Mouse (Mus musculus): ENCODE results near the gene Foxn3.
A peak's percentile ranks its signal among the peaks of the same experiment; 100 is the strongest.

Gene Foxn3

GRCm38 (mm10) chr12:99563219-99564059, at the start of gene Foxn3:
Gene Foxn3 (minus strand): TSS chr12:99563582.
- DNase-seq (ENCODE audit: low read depth, low spot score): peak; percentile 33

GRCm38 (mm10) chr12:99612181-99612871, 48.9 kb upstream of the Foxn3 start:
- DNase-seq (ENCODE audit: low read depth, low spot score): no peak

DNA sequence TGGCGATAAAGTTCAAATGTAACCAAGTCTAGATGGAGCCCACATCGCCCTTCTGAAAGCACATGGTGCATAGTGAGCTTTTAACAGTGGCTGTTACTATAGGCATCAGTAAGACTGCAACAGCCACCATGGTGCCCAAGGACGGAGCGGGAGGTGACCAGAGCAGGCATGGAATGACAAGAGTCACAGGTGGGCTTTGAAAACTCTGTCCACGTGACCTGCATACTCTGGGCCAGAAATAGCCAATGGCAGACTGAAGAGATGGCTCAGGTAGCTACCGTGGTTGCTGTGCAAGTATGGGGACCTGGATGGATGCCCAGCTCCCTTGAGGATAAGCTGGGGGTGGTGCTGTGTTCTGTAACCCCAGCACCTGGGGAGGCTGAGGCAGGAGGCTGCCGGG, 47.5 kb upstream of the Foxn3 start:
- DNase-seq (ENCODE audit: low read depth, low spot score): no peak

GRCm38 (mm10) chr12:99610069-99610815, 46.9 kb upstream of the Foxn3 start:
- no peak for DNase-seq (ENCODE audit: low read depth, low spot score)

GRCm38 (mm10) chr12:99609643-99610042, 46.3 kb upstream of the Foxn3 start:
- DNase-seq (ENCODE audit: low read depth, low spot score): no peak

DNA sequence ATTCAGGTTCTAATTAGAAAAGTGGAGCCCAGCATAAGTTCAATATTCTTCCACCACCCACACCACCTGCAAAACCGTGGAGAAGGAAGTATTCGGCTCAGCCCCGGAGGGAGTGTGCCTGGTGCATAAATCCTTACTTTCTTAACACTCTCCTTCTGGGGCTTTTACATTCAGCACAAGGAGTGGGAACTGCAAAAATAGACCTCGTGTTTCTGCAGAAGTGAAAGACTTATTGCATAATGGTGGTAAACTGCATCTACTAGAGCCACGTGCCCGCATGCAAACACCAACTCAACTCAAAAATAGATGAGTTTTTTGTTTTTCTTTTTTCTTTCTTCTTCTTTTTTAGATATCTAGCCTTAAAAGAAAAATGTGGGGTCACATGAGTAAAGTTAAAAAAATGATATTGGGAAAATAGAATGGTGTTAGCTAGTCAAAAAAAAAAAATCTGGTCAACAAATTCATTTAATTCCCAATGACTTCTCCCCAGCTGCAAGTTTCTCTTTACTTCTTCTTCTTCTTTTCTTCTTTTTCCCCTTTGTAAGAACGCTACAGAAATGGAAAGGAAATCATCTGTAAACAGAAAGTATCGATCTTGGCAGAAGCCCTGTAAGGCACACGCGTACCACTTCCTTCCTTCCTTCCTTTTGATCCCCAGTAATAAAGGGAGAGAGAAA, 45.0 kb upstream of the Foxn3 start:
- DNase-seq (ENCODE audit: low read depth, low spot score): no peak

DNA sequence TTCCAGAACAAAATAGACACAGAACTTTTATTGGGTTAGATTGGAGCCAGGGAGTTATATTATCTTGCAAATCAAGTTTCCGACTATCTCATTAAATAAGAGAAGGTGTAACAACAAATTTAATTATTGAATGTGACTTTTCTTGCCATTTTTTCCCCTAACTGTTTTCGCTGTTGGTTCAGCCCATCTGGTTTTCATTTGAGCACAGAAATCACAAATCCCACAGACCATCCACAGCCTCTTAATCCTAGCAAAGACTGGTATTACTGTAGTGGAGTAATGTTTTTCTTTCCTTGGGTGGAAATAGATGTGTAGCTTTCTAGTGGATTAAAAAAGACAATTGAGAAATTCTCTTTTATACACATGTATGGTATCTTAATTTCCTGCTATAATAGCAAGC, 40.0 kb upstream of the Foxn3 start:
- no peak for DNase-seq (ENCODE audit: low read depth, low spot score)

DNA sequence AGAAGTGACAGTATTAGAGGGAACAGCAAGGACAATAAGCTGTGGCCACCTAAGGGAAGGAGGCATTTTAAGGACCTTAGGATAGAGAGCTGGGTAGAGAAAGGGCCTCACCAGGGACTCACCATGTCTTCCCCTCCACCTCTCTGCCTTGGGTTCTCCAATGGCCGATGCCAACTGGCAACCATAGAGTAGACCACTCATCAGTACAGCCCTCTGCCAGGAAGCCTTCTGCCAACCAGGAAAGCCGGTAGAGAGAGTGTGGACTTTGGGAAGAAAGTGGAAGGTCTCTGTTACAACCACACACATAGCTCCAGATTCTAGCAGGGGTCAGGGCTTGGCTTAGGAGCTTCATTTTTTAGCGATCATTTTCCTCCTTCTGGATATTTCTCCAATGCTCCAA, 38.5 kb upstream of the Foxn3 start:
- no peak for DNase-seq (ENCODE audit: low read depth, low spot score)

DNA sequence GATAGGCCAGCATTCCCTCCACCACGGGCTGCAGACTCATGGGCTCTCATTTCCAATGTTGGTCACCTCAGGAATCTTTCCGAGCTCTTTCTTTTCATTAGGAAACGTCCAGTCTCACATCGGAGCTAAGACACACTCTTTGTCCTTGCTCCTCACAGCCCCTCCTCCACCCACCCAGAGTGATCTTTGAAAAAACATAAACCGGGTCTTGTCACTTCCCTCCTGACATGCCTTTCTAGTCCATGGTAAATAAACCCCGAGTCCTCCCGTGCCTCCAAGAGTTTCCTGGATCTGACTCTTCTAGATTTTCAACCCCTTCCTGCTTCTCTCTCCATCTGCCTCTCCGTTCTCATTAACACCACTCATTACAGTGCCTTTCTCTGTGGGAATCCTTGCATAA, 38.0 kb upstream of the Foxn3 start:
- no peak for DNase-seq (ENCODE audit: low read depth, low spot score)

- DNase-seq (ENCODE audit: low read depth, low spot score): no peak
These were observed 36.2 kb upstream of the Foxn3 start for GRCm38 (mm10) chr12:99599606-99600005.

GRCm38 (mm10) chr12:99596397-99596796, 33.0 kb upstream of the Foxn3 start:
- no peak for DNase-seq (ENCODE audit: low read depth, low spot score)

DNA sequence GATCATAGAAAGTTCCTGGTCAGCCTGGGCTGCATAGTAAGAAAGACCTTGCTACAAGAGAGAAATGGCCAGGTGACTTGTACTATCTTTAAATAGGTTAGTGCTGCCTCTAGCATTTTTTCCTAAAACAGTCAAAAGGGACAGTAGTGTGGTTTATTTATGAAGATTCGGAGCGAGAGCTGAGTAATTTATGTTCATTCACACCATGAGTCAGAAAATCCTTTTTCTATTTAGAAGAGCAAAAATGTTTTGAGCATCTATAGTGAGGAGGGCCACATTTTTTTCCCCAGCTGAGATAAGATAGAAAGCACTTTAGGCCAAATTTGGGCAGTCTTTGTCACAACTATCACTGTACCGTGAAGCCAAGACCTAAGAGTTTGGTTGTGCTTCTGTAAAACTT, 24.0 kb upstream of the Foxn3 start:
- no peak for DNase-seq (ENCODE audit: low read depth, low spot score)

DNA sequence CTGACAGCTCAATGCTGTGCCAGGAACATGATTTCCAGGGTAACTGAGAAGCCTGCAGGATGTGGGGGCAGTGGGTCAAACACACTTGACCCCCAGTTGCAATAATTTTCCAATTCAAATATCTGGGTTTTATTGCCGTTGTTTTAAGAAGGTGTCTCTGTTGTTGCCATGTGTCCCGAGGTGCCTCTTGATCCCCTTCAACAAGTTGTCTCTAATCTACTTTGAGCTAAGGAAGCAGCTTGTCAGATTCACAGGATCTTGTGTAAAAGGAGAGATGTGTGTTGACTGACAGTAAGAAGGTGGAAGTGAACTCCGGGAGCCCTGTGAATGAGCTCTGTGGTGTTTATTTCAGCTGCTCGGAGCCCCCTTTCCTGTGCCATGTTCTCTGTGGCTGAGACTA, 16.6 kb upstream of the Foxn3 start:
- DNase-seq (ENCODE audit: low read depth, low spot score): no peak

DNA sequence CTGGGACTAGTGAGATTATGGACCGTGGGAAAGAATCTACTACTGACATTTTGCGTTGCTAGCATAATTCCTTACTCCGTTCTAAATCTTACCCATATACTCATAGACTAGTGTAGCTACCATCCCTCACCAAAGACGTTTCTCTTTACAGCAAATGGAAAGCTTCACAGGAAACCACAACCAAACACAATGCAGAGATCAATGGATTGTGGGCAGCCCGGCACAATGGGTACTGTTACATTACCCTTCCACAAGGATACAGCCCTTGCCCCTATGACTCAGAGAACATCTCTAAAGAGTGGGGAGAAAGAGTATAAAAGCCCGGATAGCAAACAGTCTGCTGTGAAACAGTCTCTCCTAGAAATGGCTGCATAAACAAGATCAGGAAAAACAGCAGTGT, 13.3 kb upstream of the Foxn3 start:
- no peak for DNase-seq (ENCODE audit: low read depth, low spot score)

GRCm38 (mm10) chr12:99574299-99574698, 10.9 kb upstream of the Foxn3 start:
- DNase-seq (ENCODE audit: low read depth, low spot score): no peak

DNA sequence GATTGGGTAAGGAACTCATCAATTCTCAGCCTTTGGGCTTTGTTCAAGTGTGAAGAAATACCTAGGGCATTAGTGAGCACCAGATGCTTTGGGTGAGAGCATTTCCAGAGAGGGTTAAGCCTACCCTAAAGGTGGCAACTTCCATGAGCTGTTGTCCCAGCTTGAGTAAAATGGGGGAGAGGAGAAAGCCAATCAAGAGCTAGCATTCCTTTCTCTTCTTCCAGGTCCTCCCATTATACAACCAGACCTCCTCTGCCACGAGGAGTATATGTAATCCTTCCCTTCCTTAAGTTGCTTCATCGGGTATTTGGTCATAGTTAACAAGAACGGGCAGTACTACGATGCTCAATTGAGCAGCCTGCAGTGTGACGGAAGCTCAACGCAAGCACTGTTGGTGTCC, 9.7 kb upstream of the Foxn3 start:
- no peak for DNase-seq (ENCODE audit: low read depth, low spot score)

DNA sequence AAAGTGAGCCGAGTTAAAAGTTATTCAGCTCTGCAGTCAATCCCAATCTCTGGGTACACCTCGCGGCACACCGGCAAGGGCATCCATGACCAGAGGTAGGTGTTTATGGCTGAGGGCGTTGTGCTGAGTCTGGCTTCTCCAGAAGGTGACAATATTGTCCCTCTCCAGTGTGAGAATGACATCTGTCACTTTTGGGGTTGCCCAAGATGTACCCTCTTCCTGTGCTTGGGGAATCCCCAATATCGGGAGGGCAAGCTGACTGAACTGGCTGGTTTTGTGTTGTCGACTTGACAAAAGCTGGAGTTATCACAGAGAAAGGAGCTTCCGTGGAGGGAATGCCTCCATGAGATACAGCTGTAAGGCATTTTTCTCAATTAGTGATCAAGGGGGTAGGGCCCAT, 8.6 kb upstream of the Foxn3 start:
- no peak for DNase-seq (ENCODE audit: low read depth, low spot score)

DNA sequence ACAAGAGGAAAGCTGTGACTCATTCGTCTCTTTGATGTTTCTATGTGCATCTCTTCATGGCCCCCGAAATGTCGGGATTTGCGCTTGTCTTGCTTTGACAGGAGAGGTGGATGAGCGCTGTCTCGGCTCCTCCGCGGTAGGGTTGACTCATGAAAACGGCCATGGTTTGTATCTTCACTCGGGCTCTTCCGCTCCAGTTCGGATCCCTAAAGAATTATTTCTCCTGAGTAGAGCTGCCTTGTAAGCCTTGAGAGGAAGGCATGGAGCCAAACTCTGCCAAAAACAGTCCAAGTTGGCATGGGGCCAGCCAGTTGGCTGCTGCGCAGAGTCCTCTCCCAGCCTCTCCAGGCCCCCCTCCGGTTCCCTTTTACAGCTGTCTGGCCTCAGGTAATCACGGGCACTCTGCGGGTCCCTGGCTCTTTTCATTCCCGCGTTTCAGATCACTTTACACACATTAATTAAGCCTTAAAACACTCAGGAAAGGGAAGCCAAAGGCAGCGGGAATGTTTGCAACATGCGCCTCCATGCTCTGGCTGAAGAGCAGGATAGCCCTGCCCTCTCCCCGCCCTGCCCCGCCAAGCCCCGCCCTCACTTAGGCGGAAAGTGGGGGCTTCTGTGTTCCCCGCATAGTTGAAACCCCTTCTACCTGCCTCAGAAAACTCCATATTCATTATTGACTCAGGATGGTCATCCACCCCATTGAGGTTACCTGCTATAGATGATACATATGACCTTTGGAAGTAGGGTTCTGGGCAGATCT, 7.0 kb upstream of the Foxn3 start:
- DNase-seq (ENCODE audit: low read depth, low spot score): no peak

DNA sequence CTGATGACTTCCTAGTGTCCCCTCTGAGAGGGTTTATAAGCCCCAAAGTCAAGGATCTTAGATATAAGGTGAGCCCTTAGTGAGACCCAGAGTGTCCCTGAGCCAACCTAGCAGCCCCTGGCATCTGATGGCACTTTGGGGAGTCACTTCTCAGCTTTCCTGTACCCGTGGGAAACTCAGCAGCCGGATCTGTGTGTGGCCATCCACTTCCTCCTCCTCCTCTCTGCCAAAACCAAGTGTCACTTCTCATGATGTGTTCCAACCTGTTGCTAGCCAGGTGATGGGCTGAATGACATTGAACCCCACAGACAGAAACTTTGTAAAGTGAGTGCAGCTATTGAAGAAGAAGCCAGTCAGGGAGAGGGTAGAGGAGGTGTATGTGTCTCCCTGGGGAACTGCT, 2.2 kb upstream of the Foxn3 start:
- DNase-seq (ENCODE audit: low read depth, low spot score): no peak

DNA sequence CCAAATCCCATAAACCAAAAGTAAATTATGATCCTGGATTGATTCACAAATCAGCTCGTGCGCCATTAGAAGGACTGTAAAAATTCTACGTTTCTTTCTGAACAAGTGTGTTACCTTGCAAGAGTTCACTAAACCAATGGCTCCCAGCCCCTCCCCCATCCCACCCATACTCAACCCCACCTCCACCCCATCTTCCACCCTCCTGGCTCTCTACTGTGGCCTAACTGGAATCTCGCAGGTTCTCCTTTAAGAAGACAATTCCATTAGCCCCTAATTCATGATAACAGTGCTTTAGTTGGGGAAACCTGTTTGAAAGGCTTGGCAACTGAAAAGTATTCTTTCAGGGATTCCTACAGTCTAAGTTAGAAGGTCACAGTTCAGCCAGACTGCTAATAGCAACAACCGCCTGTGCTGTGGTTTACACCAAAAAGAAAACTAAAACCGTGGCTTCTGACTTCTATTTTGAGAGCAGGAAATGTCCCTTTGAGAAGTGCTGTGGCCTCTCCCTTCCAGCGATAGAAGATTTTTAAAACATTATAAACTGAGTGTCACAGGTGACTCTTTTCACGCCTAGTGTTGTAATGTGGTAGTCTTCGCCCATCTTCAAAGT, 1.0 kb upstream of the Foxn3 start:
- no peak for DNase-seq (ENCODE audit: low read depth, low spot score)

DNA sequence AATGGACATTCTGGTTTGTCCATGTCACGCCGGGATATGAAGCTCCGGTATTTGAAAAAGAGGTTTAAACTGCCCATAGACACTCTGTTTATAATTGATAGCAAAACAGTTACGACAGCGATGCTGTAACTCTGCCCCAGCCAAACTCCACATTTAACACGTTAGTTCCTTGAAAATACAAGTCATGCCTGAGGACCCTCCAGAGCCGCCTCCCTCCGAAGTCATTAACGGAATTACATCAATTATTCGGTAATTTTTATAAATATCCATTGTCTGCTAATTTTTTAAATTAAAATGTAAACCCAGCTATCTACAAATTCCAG, 554 bp downstream of the Foxn3 start:
- DNase-seq (ENCODE audit: low read depth, low spot score): peak; percentile 52

Data from 3T3-L1 (cell line).